Mouse (Mus musculus) retina, adult 2 months (tissue): ENCODE data around the gene Ptprn2.

ENCODE experiments used
- DNase-seq: peaks from one replicate; pipeline ENCODE4 v3.0.0-alpha.2; 2012; ENCODE audit warnings: low read depth, low spot score

Ptprn2 gene

GRCm38 (mm10) chr12:117210467-117210866 is 724.9 kb downstream of the Ptprn2 start:
- no peak for DNase-seq

GRCm38 (mm10) chr12:117213531-117213930 is 728.0 kb downstream of the Ptprn2 start:
- DNase-seq: no peak

GRCm38 (mm10) chr12:117214272-117214671 is 728.8 kb downstream of the Ptprn2 start:
- no peak for DNase-seq

GRCm38 (mm10) chr12:117214919-117215318 is 729.4 kb downstream of the Ptprn2 start:
- DNase-seq: no peak

- no peak for DNase-seq
Observed at GRCm38 (mm10) chr12:117221909-117222308, 736.4 kb downstream of the Ptprn2 start.

GRCm38 (mm10) chr12:117224036-117224435 is 738.5 kb downstream of the Ptprn2 start:
- no peak for DNase-seq

- DNase-seq: no peak
Observed at GRCm38 (mm10) chr12:117227236-117227635, 741.7 kb downstream of the Ptprn2 start.

GRCm38 (mm10) chr12:117229442-117229841 is 743.9 kb downstream of the Ptprn2 start:
- DNase-seq: no peak

- DNase-seq: no peak
Observed at GRCm38 (mm10) chr12:117230282-117230681, 744.8 kb downstream of the Ptprn2 start.

GRCm38 (mm10) chr12:117231850-117232249 is 746.3 kb downstream of the Ptprn2 start:
- no peak for DNase-seq

GRCm38 (mm10) chr12:117235114-117235513 is 749.6 kb downstream of the Ptprn2 start:
- DNase-seq: no peak

GRCm38 (mm10) chr12:117236020-117236734 is 750.7 kb downstream of the Ptprn2 start:
- DNase-seq: no peak

GRCm38 (mm10) chr12:117236981-117237380 is 751.5 kb downstream of the Ptprn2 start:
- DNase-seq: no peak

- no peak for DNase-seq
Observed at GRCm38 (mm10) chr12:117239927-117240715, 754.6 kb downstream of the Ptprn2 start.

- DNase-seq: no peak
Observed at GRCm38 (mm10) chr12:117242181-117242580, 756.7 kb downstream of the Ptprn2 start.

- DNase-seq: no peak
Observed at GRCm38 (mm10) chr12:117245885-117246478, 760.5 kb downstream of the Ptprn2 start.

GRCm38 (mm10) chr12:117250465-117250864 is 764.9 kb downstream of the Ptprn2 start:
- DNase-seq: no peak

- DNase-seq: no peak
Observed at GRCm38 (mm10) chr12:117251663-117252425, 766.3 kb downstream of the Ptprn2 start.

- no peak for DNase-seq
Observed at GRCm38 (mm10) chr12:117252426-117252779, 766.9 kb downstream of the Ptprn2 start.

- DNase-seq: no peak
Observed at GRCm38 (mm10) chr12:117254356-117254755, 768.8 kb downstream of the Ptprn2 start.

GRCm38 (mm10) chr12:117255325-117255724 is 769.8 kb downstream of the Ptprn2 start:
- DNase-seq: no peak
